Mouse (Mus musculus): ENCODE results near the gene Ssbp3.

DNA sequence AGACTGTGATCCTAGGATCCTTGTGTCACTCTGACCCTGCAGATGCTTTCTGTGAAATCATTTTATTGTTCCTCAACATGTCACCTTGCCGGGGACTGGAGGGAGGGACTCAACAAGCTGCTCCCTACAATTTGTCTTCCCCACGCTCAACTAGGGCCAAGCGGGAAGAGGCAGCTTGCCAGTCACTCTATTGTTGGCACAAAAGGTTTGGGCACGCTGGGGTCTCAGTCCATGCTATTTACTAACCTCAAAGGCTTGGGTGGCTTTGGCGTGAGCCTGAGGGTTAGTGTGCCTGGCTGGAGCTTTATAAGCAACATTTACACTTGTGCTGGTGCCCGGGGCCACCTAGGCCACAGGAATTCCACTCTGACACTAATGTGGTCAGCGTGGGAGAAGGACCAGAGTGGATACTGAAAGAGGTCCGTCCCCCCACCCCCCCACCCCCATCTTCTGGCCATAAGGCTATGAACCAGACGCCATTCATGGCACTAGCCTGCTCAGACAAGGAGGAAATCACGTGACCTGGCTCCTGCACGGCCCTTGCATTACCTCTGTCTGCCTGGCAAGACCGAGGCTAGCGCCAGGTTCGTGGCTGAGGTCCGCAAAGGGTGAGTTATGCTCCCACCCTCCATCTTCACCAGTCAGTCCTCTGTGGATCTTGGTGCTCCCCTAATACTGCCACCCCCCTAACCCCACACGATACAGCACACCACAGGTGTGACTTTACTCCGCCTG, 188.5 kb downstream of the Ssbp3 start:
- TF ChIP-seq CTCF (IDR thresholded peaks at IDR 0.05; ENCODE audit: low read depth, low read length) (no peak), POLR2A (IDR thresholded peaks at IDR 0.05; ENCODE audit: extremely low read depth, insufficient read depth, low read length) (no peak)
